Mouse (Mus musculus): Measurements from ENCODE around the gene Homer2.

Homer2 gene

DNA sequence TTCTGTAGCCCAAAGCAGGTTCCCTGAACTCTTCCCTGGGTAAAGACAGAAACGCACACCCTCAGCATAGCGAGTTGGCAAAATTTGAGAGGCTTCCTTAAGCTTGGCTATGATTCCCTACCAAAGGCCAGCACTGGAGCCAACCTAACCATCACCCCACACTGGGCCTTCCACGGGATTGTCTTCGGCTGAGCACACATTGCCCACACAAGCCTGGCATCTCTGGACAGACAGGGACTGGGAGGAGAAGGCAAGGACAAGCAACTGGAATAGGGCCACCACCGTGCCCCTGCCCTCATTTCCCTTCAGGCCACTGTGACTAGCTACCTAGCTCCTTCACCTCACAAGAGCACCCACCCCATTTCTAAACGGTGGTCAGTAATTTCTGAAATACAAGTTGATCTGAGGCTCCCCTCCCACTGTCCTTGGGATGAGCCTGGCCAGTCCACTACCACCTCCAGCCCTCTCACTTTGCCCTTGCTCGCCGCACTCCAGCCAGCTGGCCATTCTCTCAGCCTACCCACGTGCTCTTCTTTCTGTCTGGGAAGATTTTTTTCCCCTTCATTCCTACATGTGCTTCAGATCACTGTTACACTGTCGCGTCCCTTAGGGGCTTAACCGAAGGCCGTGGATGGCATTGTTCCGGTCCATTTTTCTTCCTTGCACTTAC lies at the start of gene Homer2:
Gene Homer2 (minus strand): TSS at position 57 of the 670 bp plus-strand sequence.
- Histone ChIP-seq H3K27me3 (ENCODE audit: insufficient read depth, low read length) (peaks cover 79% of the 10 kb centered on the region), H3K9me3 (ENCODE audit: low read length) (peaks cover 16% of the 10 kb centered on the region), H3K4me1 (replicated peaks; ENCODE audit: low read depth, low read length) (peaks cover 14% of the 10 kb centered on the region), H3K36me3 (ENCODE audit: insufficient read depth, low read length) (no peaks in the 10 kb centered on the region), H3K4me3 (replicated peaks; ENCODE audit: low read length) (peak within 1 kb of the TSS; percentile 81)
- TF ChIP-seq POU5F1 (IDR thresholded peaks at IDR 0.05; ENCODE audit: borderline replicate concordance, low read length) (no peak), CTCF (conservative IDR thresholded peaks at IDR 0.05; ENCODE audit: low read length) (no peak), NANOG (IDR thresholded peaks at IDR 0.05; ENCODE audit: borderline replicate concordance, low read length) (no peak)

DNA sequence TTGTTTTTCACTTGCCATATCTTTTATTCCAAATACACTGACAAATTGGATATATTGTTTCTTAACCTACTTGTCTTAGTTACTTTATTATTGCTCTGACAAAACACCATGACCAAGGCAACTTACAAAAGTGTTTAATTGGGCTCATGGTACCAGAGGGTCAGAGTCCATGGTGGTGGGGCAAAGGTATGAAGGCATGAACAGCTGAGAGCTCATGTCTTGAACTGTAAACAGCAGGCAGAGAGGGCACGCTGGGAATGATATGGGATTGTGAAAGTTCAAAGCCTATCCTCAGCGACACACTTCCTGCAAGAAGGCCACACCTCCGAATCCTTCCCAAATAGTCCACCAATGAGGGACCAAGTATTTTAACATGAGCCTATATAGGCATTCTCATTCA lies 40.6 kb upstream of the Homer2 start:
- H3K4me1 ChIP-seq (replicated peaks; ENCODE audit: low read depth, low read length), result no peaks in the 10 kb centered on the region
- 0 out of 2 replicates have a peak, but pooled peaks cover 4% of the 10 kb centered on the region for H3K9me3 ChIP-seq (ENCODE audit: low read length)
- H3K36me3 ChIP-seq (ENCODE audit: insufficient read depth, low read length), result no peaks in the 10 kb centered on the region
- no peaks in the 10 kb centered on the region for H3K27me3 ChIP-seq (ENCODE audit: insufficient read depth, low read length)
- TF ChIP-seq CTCF (conservative IDR thresholded peaks at IDR 0.05; ENCODE audit: low read length), result no peak
- TF ChIP-seq POU5F1 (IDR thresholded peaks at IDR 0.05; ENCODE audit: borderline replicate concordance, low read length), result no peak
- TF ChIP-seq NANOG (IDR thresholded peaks at IDR 0.05; ENCODE audit: borderline replicate concordance, low read length), result no peak
- no peak overlapping the region for H3K4me3 ChIP-seq (replicated peaks; ENCODE audit: low read length)

DNA sequence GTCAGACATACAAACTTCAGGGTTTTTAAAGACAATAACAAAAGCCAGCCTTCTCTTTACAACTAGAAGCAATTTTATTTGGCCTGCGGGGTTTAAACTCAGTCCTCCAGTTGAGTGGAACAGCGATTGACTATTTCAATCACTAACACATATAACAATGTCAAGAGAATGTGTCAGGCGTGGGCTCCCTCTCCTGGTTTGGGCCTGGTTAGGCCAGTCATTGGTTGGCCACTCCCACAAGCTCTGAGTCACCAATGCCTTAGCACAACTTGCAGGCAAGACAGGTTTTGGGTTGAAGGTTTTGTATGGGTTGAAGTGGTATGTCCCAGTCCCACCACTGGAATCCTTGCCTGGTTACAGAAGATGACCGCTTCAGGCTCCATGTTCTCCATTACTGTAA lies 36.8 kb upstream of the Homer2 start:
- TF ChIP-seq POU5F1 (IDR thresholded peaks at IDR 0.05; ENCODE audit: borderline replicate concordance, low read length) (no peak), CTCF (conservative IDR thresholded peaks at IDR 0.05; ENCODE audit: low read length) (no peak), NANOG (IDR thresholded peaks at IDR 0.05; ENCODE audit: borderline replicate concordance, low read length) (no peak)
- no peaks in the 10 kb centered on the region for H3K4me1 ChIP-seq (replicated peaks; ENCODE audit: low read depth, low read length)
- H3K4me3 ChIP-seq (replicated peaks; ENCODE audit: low read length), result no peak overlapping the region
- no peaks in the 10 kb centered on the region for H3K36me3 ChIP-seq (ENCODE audit: insufficient read depth, low read length)
- H3K9me3 ChIP-seq (ENCODE audit: low read length), result 0 out of 2 replicates have a peak, but pooled peaks cover 4% of the 10 kb centered on the region
- H3K27me3 ChIP-seq (ENCODE audit: insufficient read depth, low read length), result no peaks in the 10 kb centered on the region

DNA sequence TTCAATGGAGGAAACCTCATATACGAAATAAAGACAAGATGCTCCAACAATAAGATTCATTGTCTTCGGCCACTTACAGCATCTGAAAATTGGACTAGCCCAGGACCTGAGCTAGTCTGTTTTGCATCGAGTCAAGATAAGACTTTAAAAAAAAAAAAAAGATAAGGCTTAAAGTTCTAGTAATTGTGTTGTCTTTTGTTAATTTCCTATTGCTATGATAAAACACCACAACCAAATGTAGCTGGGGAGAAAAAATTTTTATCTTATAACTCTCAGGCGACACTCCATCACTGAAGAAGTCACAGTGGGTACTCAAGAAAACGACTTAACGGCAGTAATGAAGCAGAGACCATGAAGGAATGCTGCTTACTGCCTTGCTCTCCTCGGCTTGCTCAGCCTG lies 32.7 kb upstream of the Homer2 start:
- no peaks in the 10 kb centered on the region for H3K36me3 ChIP-seq (ENCODE audit: insufficient read depth, low read length)
- H3K9me3 ChIP-seq (ENCODE audit: low read length), result no peaks in the 10 kb centered on the region
- H3K4me1 ChIP-seq (replicated peaks; ENCODE audit: low read depth, low read length), result no peaks in the 10 kb centered on the region
- H3K4me3 ChIP-seq (replicated peaks; ENCODE audit: low read length), result no peak overlapping the region
- TF ChIP-seq NANOG (IDR thresholded peaks at IDR 0.05; ENCODE audit: borderline replicate concordance, low read length) (no peak), CTCF (conservative IDR thresholded peaks at IDR 0.05; ENCODE audit: low read length) (no peak), POU5F1 (IDR thresholded peaks at IDR 0.05; ENCODE audit: borderline replicate concordance, low read length) (no peak)
- no peaks in the 10 kb centered on the region for H3K27me3 ChIP-seq (ENCODE audit: insufficient read depth, low read length)

DNA sequence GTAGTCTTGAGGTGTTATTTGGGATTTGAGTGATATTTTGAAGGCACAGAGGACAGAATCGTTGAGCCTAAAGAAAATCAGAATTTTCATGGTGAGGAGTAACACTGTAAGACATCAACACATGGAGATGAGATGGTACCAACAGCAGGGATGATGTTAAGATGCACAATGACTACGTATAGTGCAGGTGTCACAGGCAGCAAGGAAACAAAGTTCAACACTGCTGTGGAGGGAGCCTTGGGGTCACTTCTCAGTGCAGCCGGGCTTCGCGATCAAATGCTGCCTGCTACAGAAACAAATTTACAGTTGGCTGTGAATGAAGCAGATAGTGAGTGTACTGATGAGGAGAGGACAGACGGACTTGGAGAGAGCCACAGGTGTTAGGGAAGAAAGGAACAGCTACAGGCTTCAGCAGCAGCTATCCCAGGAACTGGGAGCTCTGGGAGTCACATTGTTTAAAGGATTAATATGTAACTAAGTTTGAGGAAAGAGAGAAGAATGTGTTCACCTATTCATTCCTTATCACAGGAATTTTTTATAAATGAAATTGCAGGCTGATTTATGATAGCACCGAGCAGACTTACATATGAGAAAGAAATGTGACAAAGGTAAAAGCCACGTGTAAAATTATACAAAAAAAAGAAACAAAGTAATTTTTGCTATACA lies 31.5 kb upstream of the Homer2 start:
- TF ChIP-seq CTCF (conservative IDR thresholded peaks at IDR 0.05; ENCODE audit: low read length), result no peak
- TF ChIP-seq POU5F1 (IDR thresholded peaks at IDR 0.05; ENCODE audit: borderline replicate concordance, low read length), result no peak
- TF ChIP-seq NANOG (IDR thresholded peaks at IDR 0.05; ENCODE audit: borderline replicate concordance, low read length), result no peak
- H3K27me3 ChIP-seq (ENCODE audit: insufficient read depth, low read length), result no peaks in the 10 kb centered on the region
- no peaks in the 10 kb centered on the region for H3K9me3 ChIP-seq (ENCODE audit: low read length)
- H3K4me3 ChIP-seq (replicated peaks; ENCODE audit: low read length), result no peak overlapping the region
- H3K36me3 ChIP-seq (ENCODE audit: insufficient read depth, low read length), result no peaks in the 10 kb centered on the region
- H3K4me1 ChIP-seq (replicated peaks; ENCODE audit: low read depth, low read length), result no peaks in the 10 kb centered on the region

DNA sequence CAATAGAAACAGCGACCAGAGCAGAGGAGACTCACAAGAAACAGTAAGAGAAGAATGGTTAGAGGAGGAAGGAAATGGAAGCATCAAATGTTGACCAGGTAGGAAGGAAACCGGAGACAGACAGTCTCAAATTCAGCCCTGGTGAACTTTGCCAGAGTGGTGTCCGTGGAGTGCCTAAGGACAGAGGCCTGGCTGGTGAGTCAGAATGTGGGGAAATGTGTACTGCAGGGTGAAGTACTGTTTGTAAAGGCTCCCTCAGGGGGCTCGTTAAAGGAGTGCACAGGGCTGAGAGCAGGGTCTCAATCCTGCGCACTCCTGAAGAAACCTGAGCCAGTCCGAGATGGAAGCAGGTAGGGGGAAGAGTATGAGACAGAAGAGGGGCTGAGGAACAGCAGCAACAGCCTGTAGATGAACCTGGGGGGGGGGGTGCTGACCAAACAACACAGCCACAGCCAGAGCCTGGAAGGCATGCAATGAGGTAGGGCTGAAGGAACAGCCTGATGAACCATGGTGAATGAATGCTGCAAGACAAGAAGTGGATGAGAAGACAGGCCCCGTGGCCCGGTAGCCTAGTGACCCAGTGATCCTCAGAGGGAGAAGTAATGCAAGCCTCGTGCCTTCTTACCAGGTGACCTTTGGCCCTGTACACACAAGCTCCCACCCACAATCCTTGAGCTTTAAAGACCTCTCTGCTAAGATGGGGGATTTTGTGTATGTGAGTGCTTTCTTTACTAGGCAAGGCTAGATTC lies 28.1 kb upstream of the Homer2 start:
- Histone ChIP-seq H3K4me1 (replicated peaks; ENCODE audit: low read depth, low read length) (no peaks in the 10 kb centered on the region), H3K9me3 (ENCODE audit: low read length) (no peaks in the 10 kb centered on the region), H3K27me3 (ENCODE audit: insufficient read depth, low read length) (no peaks in the 10 kb centered on the region), H3K4me3 (replicated peaks; ENCODE audit: low read length) (no peak overlapping the region), H3K36me3 (ENCODE audit: insufficient read depth, low read length) (no peaks in the 10 kb centered on the region)
- TF ChIP-seq POU5F1 (IDR thresholded peaks at IDR 0.05; ENCODE audit: borderline replicate concordance, low read length) (no peak), CTCF (conservative IDR thresholded peaks at IDR 0.05; ENCODE audit: low read length) (no peak), NANOG (IDR thresholded peaks at IDR 0.05; ENCODE audit: borderline replicate concordance, low read length) (no peak)

DNA sequence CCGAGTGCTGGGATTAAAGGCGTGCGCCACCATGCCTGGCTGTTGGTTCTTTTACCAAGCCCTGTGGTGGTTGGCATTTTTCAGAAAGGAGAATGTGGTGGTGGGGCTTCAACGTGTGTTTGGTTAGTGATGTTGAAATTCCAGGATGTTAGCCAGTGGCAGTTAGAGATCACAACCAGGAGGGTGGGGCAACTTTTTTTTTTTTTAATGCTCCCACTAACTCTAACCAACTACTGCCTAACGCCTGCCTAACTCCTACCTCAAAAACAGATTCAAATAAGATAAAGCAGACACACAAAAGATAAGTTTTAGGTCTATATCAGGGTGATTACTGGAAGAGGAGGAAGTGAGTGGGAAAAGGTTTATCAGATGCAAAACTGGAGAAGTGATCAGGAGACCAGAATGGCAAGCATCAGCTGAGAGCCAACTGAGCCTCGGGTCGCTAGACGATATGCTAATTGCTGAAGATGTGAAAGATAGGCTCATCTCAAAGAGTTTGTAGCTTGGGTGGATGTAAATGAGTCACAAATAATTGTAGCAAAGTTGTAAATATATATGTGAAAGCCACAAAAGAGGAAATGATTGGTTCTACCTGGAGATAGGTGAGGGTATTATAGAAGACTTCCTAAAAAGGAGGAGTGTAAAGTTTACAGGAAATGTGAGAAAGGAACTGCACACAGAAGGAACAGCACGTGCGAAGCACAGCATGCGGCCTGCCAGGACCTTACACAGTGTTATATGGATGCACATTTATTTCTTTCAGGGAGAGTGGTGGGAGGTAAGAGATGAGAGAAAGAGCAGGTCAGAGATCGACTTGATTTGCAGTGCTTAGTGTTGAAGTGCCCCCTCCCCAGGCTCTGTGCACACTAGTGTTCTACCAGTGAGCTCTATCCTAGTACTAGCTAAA lies 25.1 kb upstream of the Homer2 start:
- TF ChIP-seq CTCF (conservative IDR thresholded peaks at IDR 0.05; ENCODE audit: low read length) (no peak), NANOG (IDR thresholded peaks at IDR 0.05; ENCODE audit: borderline replicate concordance, low read length) (no peak), POU5F1 (IDR thresholded peaks at IDR 0.05; ENCODE audit: borderline replicate concordance, low read length) (no peak)
- Histone ChIP-seq H3K4me3 (replicated peaks; ENCODE audit: low read length) (no peak overlapping the region), H3K36me3 (ENCODE audit: insufficient read depth, low read length) (no peaks in the 10 kb centered on the region), H3K4me1 (replicated peaks; ENCODE audit: low read depth, low read length) (no peaks in the 10 kb centered on the region), H3K9me3 (ENCODE audit: low read length) (no peaks in the 10 kb centered on the region), H3K27me3 (ENCODE audit: insufficient read depth, low read length) (no peaks in the 10 kb centered on the region)

Data from E14TG2a.4 (cell line).